Mouse (Mus musculus) lung, embryonic 14.5 days (tissue): ENCODE measurements around the gene Kdm6b. TPM values are rescaled to one million over a fixed set of nuclear protein-coding genes. Genes with fewer than 3 reads are reported as not detected.

Experiments used
- ATAC-seq: fragments of 200-750 bp; cut with Nextera tagmentation; 2 replicates; pipeline ENCODE4 v1.8.0; 2017; ENCODE audit warnings: mild to moderate bottlenecking, moderate TSS enrichment, moderate library complexity; ENCODE audit not compliant: insufficient read depth
- DNase-seq: peaks from one replicate; pipeline ENCODE4 v3.0.0-alpha.2; 2015
- H3K27ac ChIP-seq: fragments of 300-500 bp; sonication (generic); 2 replicates; pipeline ENCODE4 v1.5.1; 2014; ENCODE audit warnings: low read depth, mild to moderate bottlenecking, moderate library complexity
- H3K27me3 ChIP-seq: fragments of 300-500 bp; sonication (generic); 2 replicates; pipeline ENCODE4 v1.6.1; 2014; ENCODE audit warnings: low read length, control low read depth; ENCODE audit not compliant: insufficient read depth
- H3K36me3 ChIP-seq: fragments of 300-500 bp; sonication (generic); 2 replicates; pipeline ENCODE4 v1.6.1; 2014; ENCODE audit warnings: control low read depth; ENCODE audit not compliant: insufficient read depth
- H3K4me1 ChIP-seq: fragments of 300-500 bp; sonication (generic); 2 replicates; pipeline ENCODE4 v1.6.1; 2014; ENCODE audit warnings: antibody characterized with exemption, control low read depth; ENCODE audit not compliant: insufficient read depth
- H3K4me2 ChIP-seq: fragments of 300-500 bp; sonication (generic); 2 replicates; pipeline ENCODE4 v1.6.1; 2014; ENCODE audit warnings: mild to moderate bottlenecking
- H3K4me3 ChIP-seq: fragments of 300-500 bp; sonication (generic); 2 replicates; pipeline ENCODE4 v1.5.1; 2014; ENCODE audit warnings: low read depth, low read length
- H3K9ac ChIP-seq: fragments of 300-500 bp; sonication (generic); 2 replicates; pipeline ENCODE4 v1.6.1; 2014
- H3K9me3 ChIP-seq: fragments of 300-500 bp; sonication (generic); 2 replicates; pipeline ENCODE4 v1.6.1; 2016; ENCODE audit warnings: low read depth, low read length, control low read depth
- CTCF ChIP-seq: IDR thresholded peaks from 2 replicates; pipeline ENCODE4 v1.5.1; 2016; ENCODE audit warnings: antibody characterized with exemption, low read depth
- WGBS: fragments of 180-500 bp; shearing (Covaris S2); extraction: QIAGEN DNeasy Blood & Tissue Kit; methylation state at CpG from one replicate; pipeline ENCODE4 v1.1.7; 2014; 5-methylcytosine and 5-hydroxymethylcytosine counted together
- polyA plus RNA-seq: library from polyadenylated mRNA; unstranded; fragments of >200 nt; fragmentation: Nextera tagmentation; extraction: Ambion mirVana; gene quantifications from 2 replicates; pipeline ENCODE4 v1.2.1, GENCODE M21; 2014

Kdm6b gene
- polyA plus RNA-seq, 1 experiment from 2014 or later, result 24.4 TPM

DNA sequence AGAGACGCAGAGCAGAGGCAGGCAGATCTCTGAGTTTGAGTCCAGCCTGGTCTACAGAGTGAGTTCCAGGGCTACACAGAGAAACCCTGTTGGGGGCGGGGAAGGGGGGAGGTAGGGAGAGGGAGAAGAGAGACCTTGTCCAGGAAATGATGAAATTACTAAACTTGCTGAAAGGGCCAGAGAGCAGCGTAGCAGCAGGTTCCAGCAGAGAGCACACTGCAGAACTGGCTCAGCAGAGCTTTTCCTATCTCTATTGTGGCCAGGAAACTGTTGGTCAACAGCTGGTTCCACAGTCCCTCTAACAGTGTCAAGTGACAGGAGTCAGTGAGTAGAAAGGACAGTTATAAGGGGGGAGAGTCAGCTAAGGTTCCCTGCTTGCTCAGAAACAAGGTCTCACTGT, 33.9 kb downstream of the Kdm6b start:
- Histone ChIP-seq H3K4me1 (no peaks in the 10 kb centered on the region), H3K9ac (no peak overlapping the region), H3K27ac (no peak overlapping the region), H3K4me3 (no peak overlapping the region), H3K27me3 (no peaks in the 10 kb centered on the region), H3K36me3 (peaks cover 19% of the 10 kb centered on the region; the same call in 1 of the 2 replicates), H3K4me2 (no peak overlapping the region), H3K9me3 (no peaks in the 10 kb centered on the region)
- no peak for DNase-seq
- no peak for TF ChIP-seq CTCF
- ATAC-seq, result no peak
- 79% methylated on average over 3 of the region's 3 CpGs for WGBS

DNA sequence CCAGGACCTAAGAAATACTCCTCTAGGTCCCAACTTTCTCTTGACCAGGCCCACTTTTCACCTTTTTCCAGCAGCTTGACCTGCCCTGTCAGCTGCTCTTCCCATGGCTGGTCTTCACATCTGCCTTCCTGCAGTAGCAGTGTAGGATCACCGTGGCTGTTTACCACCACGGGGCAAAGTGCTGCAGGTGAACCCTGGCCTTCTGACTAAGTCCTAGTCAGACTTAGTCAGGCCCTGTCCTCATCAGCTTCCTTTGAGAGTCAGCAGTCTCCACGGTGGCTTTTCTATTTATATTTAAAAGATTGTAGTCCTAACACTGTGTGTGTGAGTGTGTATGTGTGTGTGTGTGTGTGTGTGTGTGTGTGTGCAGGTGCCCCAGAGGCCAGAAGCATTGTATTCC, 35.7 kb downstream of the Kdm6b start:
- no peak for DNase-seq
- WGBS, result 68% methylated on average over 3 of the region's 3 CpGs
- Histone ChIP-seq H3K9me3 (no peaks in the 10 kb centered on the region), H3K27ac (no peak overlapping the region), H3K4me1 (peaks cover under 1% of the 10 kb centered on the region; the same call in 1 of the 2 replicates), H3K9ac (no peak overlapping the region), H3K36me3 (peaks cover 30% of the 10 kb centered on the region), H3K4me3 (no peak overlapping the region), H3K4me2 (no peak overlapping the region), H3K27me3 (no peaks in the 10 kb centered on the region)
- TF ChIP-seq CTCF, result no peak
- ATAC-seq, result no peak

DNA sequence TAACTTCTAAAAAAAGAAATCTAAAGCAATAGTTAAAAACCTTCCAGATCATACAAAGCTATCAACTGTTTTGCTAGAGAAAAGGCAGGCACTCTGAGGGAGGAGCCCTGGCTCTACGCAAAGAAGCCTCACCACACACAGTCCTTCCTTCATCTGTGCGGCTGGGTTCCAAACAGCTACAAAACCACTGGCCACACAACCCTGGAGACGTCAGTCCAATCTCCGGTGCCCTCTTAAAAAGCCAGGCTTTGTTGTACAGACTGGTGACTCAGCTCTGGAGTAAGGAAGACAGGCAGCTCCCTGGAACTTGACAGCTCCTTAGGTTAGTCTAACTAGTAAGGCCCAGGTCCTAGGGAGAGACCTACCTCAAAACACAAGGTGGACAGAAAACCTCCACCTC, 37.8 kb downstream of the Kdm6b start:
- H3K27me3 ChIP-seq, result no peaks in the 10 kb centered on the region
- ATAC-seq, result no peak
- peaks cover 31% of the 10 kb centered on the region for H3K36me3 ChIP-seq
- no peak for TF ChIP-seq CTCF
- no peak for DNase-seq
- no peak overlapping the region for H3K9ac ChIP-seq
- no peak overlapping the region for H3K4me3 ChIP-seq
- 84% methylated on average over 4 of the region's 4 CpGs for WGBS
- peaks cover 15% of the 10 kb centered on the region for H3K4me1 ChIP-seq
- no peaks in the 10 kb centered on the region for H3K9me3 ChIP-seq
- no peak overlapping the region for H3K27ac ChIP-seq
- H3K4me2 ChIP-seq, result no peak overlapping the region

DNA sequence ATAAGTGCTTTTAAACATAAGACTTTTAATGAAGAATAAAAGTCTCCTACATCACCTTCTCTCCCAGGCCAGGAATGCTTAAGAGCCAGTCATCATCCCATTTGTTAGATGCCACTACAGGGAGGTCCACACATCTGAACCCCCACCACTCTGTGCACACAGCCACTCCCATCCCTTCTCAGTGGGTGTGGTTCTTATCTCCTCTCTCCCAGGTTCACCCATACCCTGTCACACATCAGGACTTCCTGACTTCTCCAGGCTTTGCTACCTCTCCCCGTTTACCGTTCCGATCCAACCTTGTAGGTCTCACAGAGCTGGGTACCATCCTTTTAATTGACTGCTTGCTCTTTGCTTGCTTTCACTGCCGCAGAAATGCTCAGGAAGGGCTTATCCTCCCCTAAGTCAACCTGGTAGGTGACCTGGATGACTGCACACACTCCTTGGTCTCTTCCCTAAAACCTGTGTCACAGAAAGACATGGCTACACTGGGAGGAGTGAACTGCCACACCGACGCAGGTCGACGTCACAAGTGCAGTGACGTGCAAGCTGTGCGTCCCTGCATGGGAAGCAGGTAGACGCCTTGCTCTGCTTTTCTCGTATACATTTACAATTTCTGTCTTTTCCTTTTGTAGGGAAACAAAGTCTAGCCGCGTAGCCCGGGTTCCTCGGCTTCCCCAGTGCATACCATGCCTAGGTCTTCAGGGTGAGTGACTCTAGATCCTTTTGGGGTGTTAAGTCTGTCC, 40.1 kb downstream of the Kdm6b start:
- H3K27ac ChIP-seq, result no peak overlapping the region
- no peak overlapping the region for H3K9ac ChIP-seq
- WGBS, result 88% methylated on average over 16 of the region's 16 CpGs
- no peaks in the 10 kb centered on the region for H3K9me3 ChIP-seq
- H3K4me2 ChIP-seq, result 0 out of 2 replicates have a peak overlapping the region, but pooled peaks have one; percentile 12
- no peaks in the 10 kb centered on the region for H3K27me3 ChIP-seq
- peaks cover 31% of the 10 kb centered on the region for H3K36me3 ChIP-seq
- ATAC-seq (no peak), DNase-seq (no peak)
- no peak overlapping the region for H3K4me3 ChIP-seq
- TF ChIP-seq CTCF, result no peak
- peaks cover 15% of the 10 kb centered on the region for H3K4me1 ChIP-seq

DNA sequence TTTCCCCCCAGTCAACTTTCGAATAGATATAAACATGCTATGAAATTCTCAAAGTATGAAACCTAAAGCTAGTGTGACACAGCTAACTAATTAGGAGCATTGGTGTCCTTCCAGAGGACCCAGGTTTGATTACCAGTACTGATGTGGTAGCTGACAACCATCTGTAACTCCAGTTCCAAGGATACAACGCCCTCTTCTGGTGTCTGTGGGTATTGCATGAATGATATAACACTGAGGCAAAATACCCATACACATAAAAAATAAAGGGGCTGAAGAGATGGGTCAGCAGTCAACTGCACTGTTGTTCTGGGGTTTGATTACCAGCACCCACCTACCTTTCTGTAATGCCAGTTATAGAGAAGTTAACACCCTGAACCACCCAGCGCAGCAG, 40.7 kb downstream of the Kdm6b start:
- 0 out of 2 replicates have a peak overlapping the region, but pooled peaks have one; percentile 8 for H3K9ac ChIP-seq
- peak; percentile 60 for TF ChIP-seq CTCF
- peak overlapping the region; percentile 51 for H3K4me2 ChIP-seq

DNA sequence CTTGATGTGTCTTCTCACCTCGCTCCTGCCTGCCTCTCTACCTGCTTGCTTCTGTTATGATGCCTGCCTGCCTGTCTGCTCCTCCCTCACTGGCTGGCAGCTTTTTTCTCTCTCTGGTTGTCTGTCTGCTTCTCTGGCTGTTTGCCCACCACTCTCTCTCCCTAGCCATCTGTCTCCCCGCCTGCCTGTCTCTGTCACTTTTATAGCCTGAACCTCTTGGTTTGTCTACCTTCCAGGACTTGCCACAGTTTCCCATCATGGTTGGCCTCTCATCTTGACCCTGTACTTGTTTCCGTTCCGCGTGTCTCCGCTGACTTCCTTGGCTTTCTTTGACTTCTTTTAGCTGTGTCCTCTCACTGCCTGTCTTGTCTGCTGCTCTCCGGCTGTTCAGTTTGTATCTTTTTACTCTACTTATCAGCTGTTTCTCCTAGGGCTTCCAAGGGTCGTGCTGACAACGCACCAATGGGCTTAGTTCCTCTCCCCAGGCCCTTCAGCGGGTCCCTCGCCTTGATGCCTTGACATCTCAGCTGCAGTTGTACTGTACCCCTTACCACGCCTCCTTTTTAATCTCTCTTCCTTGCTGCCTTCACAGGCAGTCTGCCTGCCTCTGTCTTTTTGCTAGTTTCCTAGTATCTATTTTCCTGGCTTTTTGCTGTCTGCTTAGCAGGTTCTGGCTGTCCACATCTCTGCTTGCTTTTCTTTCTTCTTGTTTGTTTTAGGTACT, 41.3 kb downstream of the Kdm6b start:
- Histone ChIP-seq H3K9me3 (no peaks in the 10 kb centered on the region), H3K36me3 (peaks cover 25% of the 10 kb centered on the region), H3K27ac (peak overlapping the region; percentile 72; the same call in 1 of the 2 replicates), H3K4me2 (peak overlapping the region; percentile 51), H3K9ac (peak overlapping the region; percentile 11; the same call in 1 of the 2 replicates), H3K4me1 (peaks cover 20% of the 10 kb centered on the region), H3K27me3 (no peaks in the 10 kb centered on the region), H3K4me3 (peak overlapping the region; percentile 11)
- TF ChIP-seq CTCF, result no peak
- ATAC-seq, result no peak
- 23% methylated on average over 12 of the region's 12 CpGs for WGBS
- DNase-seq, result peak; percentile 22

More for the DNA sequence above, 40.7 kb downstream of the Kdm6b start:
- DNase-seq (peak; percentile 50), ATAC-seq (no peak)
- Histone ChIP-seq H3K27me3 (no peaks in the 10 kb centered on the region), H3K4me3 (0 out of 2 replicates have a peak overlapping the region, but pooled peaks have one; percentile 11), H3K36me3 (peaks cover 27% of the 10 kb centered on the region), H3K4me1 (peaks cover 15% of the 10 kb centered on the region), H3K27ac (peak overlapping the region; percentile 72; the same call in 1 of the 2 replicates), H3K9me3 (no peaks in the 10 kb centered on the region)
- WGBS, result 49% methylated on average over 3 of the region's 3 CpGs

DNA sequence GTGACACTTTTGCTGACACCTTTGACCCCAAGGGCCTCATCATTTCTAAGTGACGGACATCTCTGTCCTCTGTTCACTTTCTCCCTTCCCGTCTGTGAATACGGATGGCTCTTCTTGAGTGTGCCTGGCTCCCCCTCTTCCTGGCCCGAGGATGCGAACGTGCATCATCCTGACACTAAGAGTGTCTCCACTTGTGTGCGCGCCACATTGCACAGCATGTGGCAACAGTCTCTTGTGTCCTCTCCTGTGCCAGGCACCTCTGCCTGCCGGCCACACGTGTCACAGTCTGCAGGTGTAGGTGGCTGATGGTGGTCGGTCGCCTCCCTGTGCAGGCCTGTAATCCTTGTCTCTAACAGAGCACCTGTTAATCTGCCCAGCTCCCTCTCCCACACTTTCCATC, 41.9 kb downstream of the Kdm6b start:
- Histone ChIP-seq H3K9ac (peak overlapping the region; percentile 11; the same call in 1 of the 2 replicates), H3K4me3 (peak overlapping the region; percentile 11; the same call in 1 of the 2 replicates), H3K9me3 (no peaks in the 10 kb centered on the region), H3K27ac (peak overlapping the region; percentile 72), H3K4me1 (peaks cover 20% of the 10 kb centered on the region), H3K4me2 (peak overlapping the region; percentile 51), H3K36me3 (peaks cover 25% of the 10 kb centered on the region), H3K27me3 (no peaks in the 10 kb centered on the region)
- ATAC-seq (no peak), DNase-seq (no peak)
- 43% methylated on average over 12 of the region's 12 CpGs for WGBS
- TF ChIP-seq CTCF, result no peak
